Mouse (Mus musculus): ENCODE results near the gene Napsa. TPM values are rescaled to one million over a fixed set of nuclear protein-coding genes. Genes with fewer than 3 reads are reported as not detected.

The Napsa gene
- total RNA-seq, 2 experiments from 2014 or later: not detected

GRCm38 (mm10) chr7:44625241-44626067, 53.3 kb downstream of the Napsa start:
- DNase-seq (ENCODE audit: low spot score in 2 of 2): no peak

DNA sequence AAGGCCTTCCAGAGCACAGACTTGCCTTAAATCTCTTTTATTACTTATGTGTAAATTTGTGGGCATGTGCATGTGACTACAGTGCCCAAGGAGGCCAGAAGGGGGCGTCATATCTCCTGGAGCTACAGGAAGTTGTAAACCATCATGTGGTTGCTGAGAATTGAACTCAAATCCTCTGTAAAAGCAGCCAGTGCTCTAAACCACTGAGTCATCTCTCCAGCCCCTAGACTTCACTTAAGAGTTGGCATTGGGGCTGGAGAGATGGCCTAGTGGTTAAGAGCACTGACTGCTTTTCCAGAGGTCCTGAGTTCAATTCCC, 53.8 kb downstream of the Napsa start:
- no peak for DNase-seq (ENCODE audit: low spot score in 2 of 2)

- no peak for DNase-seq (ENCODE audit: low spot score in 2 of 2)
These were observed 54.8 kb downstream of the Napsa start for GRCm38 (mm10) chr7:44626966-44627365.

- no peak for DNase-seq (ENCODE audit: low spot score in 2 of 2)
These were observed 56.3 kb downstream of the Napsa start for GRCm38 (mm10) chr7:44628402-44629034.

- no peak for DNase-seq (ENCODE audit: low spot score in 2 of 2)
These were observed 58.3 kb downstream of the Napsa start for GRCm38 (mm10) chr7:44630437-44630836.

GRCm38 (mm10) chr7:44632676-44633075, 60.5 kb downstream of the Napsa start:
- DNase-seq (ENCODE audit: low spot score in 2 of 2): no peak

DNA sequence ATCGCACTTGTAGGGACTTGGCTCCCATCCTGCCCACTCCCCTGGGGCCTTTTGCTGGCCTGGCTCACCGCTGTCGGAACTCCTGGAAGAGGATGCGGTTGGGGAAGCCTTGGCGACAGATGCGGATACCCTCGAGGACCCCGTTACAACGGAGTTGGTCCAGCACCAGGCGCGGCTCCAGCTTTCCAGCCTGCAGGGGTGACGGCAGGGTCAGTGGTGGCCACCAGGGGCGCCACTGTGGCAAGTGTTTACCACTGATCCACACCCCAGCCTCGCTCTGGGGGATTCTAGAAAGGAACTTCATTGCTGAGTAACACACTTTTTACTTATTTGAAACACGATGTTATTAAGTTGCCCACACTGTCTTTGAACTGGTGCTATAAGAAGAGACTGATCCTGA, 61.2 kb downstream of the Napsa start:
- DNase-seq (ENCODE audit: low spot score in 2 of 2): no peak

Small RNAs within 50 kb of the gene (microRNA-seq; reads per million reads assigned to microRNA genes)
- 0.78 to 0.99 reads per million in 2 experiments for gene Mir7053

Other genes with a start within 250 kb of the Napsa start
- gene Syt3, start 188.3 kb upstream of the Napsa start, total RNA-seq (2021): 10 to 100 TPM; 85.4 to 87.4 TPM
- gene 1700008O03Rik, start 186.6 kb upstream of the Napsa start, total RNA-seq (2021): 1 to 10 TPM; 2.1 to 4.5 TPM
- gene Lrrc4b, start 143.4 kb upstream of the Napsa start, total RNA-seq (2021): 100 to 1,000 TPM; 336 to 349 TPM
- 10 to 100 TPM; 13.0 TPM for gene Aspdh, start 107.0 kb upstream of the Napsa start, total RNA-seq (2021)
- 100 to 1,000 TPM in 1 of 2 experiments, 10 to 100 TPM in 1; 86.1 to 100 TPM for gene Josd2, start 104.4 kb upstream of the Napsa start, total RNA-seq (2021)
- gene Emc10, start 75.9 kb upstream of the Napsa start, total RNA-seq (2021): 100 to 1,000 TPM; 235 to 245 TPM
- gene Fam71e1, start 75.8 kb upstream of the Napsa start, total RNA-seq (2021): 10 to 100 TPM; 16.2 to 17.6 TPM
- under 1 TPM; 0.27 to 0.28 TPM for gene Mybpc2, start 47.7 kb upstream of the Napsa start, total RNA-seq (2021)
- gene Spib, start 40.3 kb upstream of the Napsa start, total RNA-seq (2021): not detected
- 10 to 100 TPM in 1 of 2 experiments, 1 to 10 TPM in 1; 9.4 to 13.2 TPM for gene Pold1, start 23.5 kb upstream of the Napsa start, total RNA-seq (2021)
- gene Nr1h2, start 18.4 kb upstream of the Napsa start, total RNA-seq (2021): 10 to 100 TPM; 64.9 to 68.5 TPM
- 100 to 1,000 TPM; 164 to 170 TPM for gene Kcnc3, start 18.3 kb downstream of the Napsa start, total RNA-seq (2021)
- 10 to 100 TPM; 31.4 to 33.4 TPM for gene Myh14, start 98.5 kb downstream of the Napsa start, total RNA-seq (2021)
- not detected for gene Izumo2, start 136.4 kb downstream of the Napsa start, total RNA-seq (2021)
- 10 to 100 TPM; 35.1 to 39.9 TPM for gene Vrk3, start 176.0 kb downstream of the Napsa start, total RNA-seq (2021)
- gene Zfp473, start 178.7 kb downstream of the Napsa start, total RNA-seq (2021): under 1 TPM; 0.41 to 0.79 TPM
- gene Nup62, start 243.7 kb downstream of the Napsa start, total RNA-seq (2021): 10 to 100 TPM; 30.7 to 32.7 TPM
- 1 to 10 TPM; 1.8 to 2.0 TPM for gene Il4i1, start 244.0 kb downstream of the Napsa start, total RNA-seq (2021)
- 10 to 100 TPM; 27.4 to 27.9 TPM for gene Atf5, start 244.3 kb downstream of the Napsa start, total RNA-seq (2021)